Mouse (Mus musculus) liver, postnatal 0 days (tissue): ENCODE measurements around the gene Ppm1d. TPM values are rescaled to one million over a fixed set of nuclear protein-coding genes. Genes with fewer than 3 reads are reported as not detected.

ENCODE experiments used
- ATAC-seq: fragments of 200-750 bp; cut with Nextera tagmentation; 2 replicates; pipeline ENCODE4 v1.8.0; 2017; ENCODE audit warnings: mild to moderate bottlenecking, moderate library complexity
- DNase-seq: peaks from one replicate; pipeline ENCODE4 v3.0.0-alpha.2; 2016
- H3K27ac ChIP-seq: fragments of 300-500 bp; sonication (generic); 2 replicates; pipeline ENCODE4 v1.5.1; 2014; ENCODE audit warnings: antibody characterized with exemption, moderate library complexity, mild to moderate bottlenecking, low read depth
- H3K27me3 ChIP-seq: fragments of 300-500 bp; sonication (generic); 2 replicates; pipeline ENCODE4 v1.6.1; 2014; ENCODE audit warnings: low read length, control low read depth, mixed read lengths; ENCODE audit not compliant: insufficient read depth
- H3K36me3 ChIP-seq: fragments of 300-500 bp; sonication (generic); replicated peaks from 2 replicates; pipeline ENCODE4 v1.6.1; 2014; ENCODE audit warnings: mild to moderate bottlenecking, control low read depth, low read length, moderate library complexity, mixed read lengths; ENCODE audit not compliant: insufficient read depth
- H3K4me1 ChIP-seq: fragments of 300-500 bp; sonication (generic); 2 replicates; pipeline ENCODE4 v1.6.1; 2014; ENCODE audit warnings: antibody characterized with exemption, mild to moderate bottlenecking, control low read depth; ENCODE audit not compliant: insufficient read depth
- H3K4me2 ChIP-seq: fragments of 300-500 bp; sonication (generic); 2 replicates; pipeline ENCODE4 v1.6.1; 2014; ENCODE audit warnings: low read depth, mild to moderate bottlenecking, low read length, moderate library complexity, mixed read lengths
- H3K4me3 ChIP-seq: fragments of 300-500 bp; sonication (generic); 2 replicates; pipeline ENCODE4 v1.5.1; 2014; ENCODE audit warnings: low read depth, low read length
- H3K9ac ChIP-seq: fragments of 300-500 bp; sonication (generic); replicated peaks from 2 replicates; pipeline ENCODE4 v1.6.1; 2014; ENCODE audit warnings: mild to moderate bottlenecking, moderate library complexity
- H3K9me3 ChIP-seq: fragments of 300-500 bp; sonication (generic); 2 replicates; pipeline ENCODE4 v1.6.1; 2016; ENCODE audit warnings: mild to moderate bottlenecking, control low read depth, low read length, mixed read lengths
- CTCF ChIP-seq: sonication (generic); IDR thresholded peaks from 2 replicates; pipeline ENCODE4 v1.5.1; 2016; ENCODE audit warnings: antibody characterized with exemption, low read depth
- EP300 ChIP-seq: IDR thresholded peaks from 2 replicates; pipeline ENCODE4 v1.6.1; 2016; ENCODE audit warnings: antibody characterized with exemption, low read depth, mild to moderate bottlenecking
- WGBS: fragments of 180-500 bp; shearing (Covaris S2); extraction: QIAGEN DNeasy Blood & Tissue Kit; methylation state at CpG from one replicate; pipeline ENCODE4 v1.1.7; 2014; ENCODE audit not compliant: insufficient replicate concordance; 5-methylcytosine and 5-hydroxymethylcytosine counted together
- polyA plus RNA-seq: library from polyadenylated mRNA; unstranded; fragments of >200 nt; fragmentation: Nextera tagmentation; extraction: Ambion mirVana; gene quantifications from 2 replicates; pipeline ENCODE4 v1.2.1, GENCODE M21; 2015

Gene Ppm1d
- polyA plus RNA-seq, 1 experiment from 2014 or later: 9.5 TPM

GRCm38 (mm10) chr11:85367823-85368222 lies 56.8 kb downstream of the Ppm1d start:
- Histone ChIP-seq H3K9ac (no peak overlapping the region), H3K27ac (no peak overlapping the region), H3K36me3 (peaks cover 35% of the 10 kb centered on the region), H3K9me3 (no peaks in the 10 kb centered on the region), H3K4me2 (no peak overlapping the region), H3K4me3 (no peak overlapping the region), H3K4me1 (no peaks in the 10 kb centered on the region), H3K27me3 (no peaks in the 10 kb centered on the region)
- ATAC-seq (no peak), DNase-seq (no peak)
- WGBS: 80% methylated on average over 3 of the region's 3 CpGs
- TF ChIP-seq EP300 (no peak), CTCF (no peak)

- WGBS: 82% methylated on average over 3 of the region's 3 CpGs
- no peak for TF ChIP-seq CTCF
- no peak for TF ChIP-seq EP300
- no peak overlapping the region for H3K4me2 ChIP-seq
- H3K36me3 ChIP-seq: no peaks in the 10 kb centered on the region
- no peak for DNase-seq
- no peak overlapping the region for H3K4me3 ChIP-seq
- H3K9ac ChIP-seq: no peak overlapping the region
- no peak overlapping the region for H3K27ac ChIP-seq
- no peaks in the 10 kb centered on the region for H3K4me1 ChIP-seq
- no peaks in the 10 kb centered on the region for H3K9me3 ChIP-seq
- H3K27me3 ChIP-seq: no peaks in the 10 kb centered on the region
- ATAC-seq: no peak
Observed at GRCm38 (mm10) chr11:85379091-85379490, 68.0 kb downstream of the Ppm1d start.

GRCm38 (mm10) chr11:85380046-85380445 lies 69.0 kb downstream of the Ppm1d start:
- H3K4me1 ChIP-seq: no peaks in the 10 kb centered on the region
- H3K27me3 ChIP-seq: no peaks in the 10 kb centered on the region
- H3K9me3 ChIP-seq: no peaks in the 10 kb centered on the region
- DNase-seq: no peak
- H3K9ac ChIP-seq: no peak overlapping the region
- no peak for ATAC-seq
- no peak overlapping the region for H3K27ac ChIP-seq
- TF ChIP-seq EP300 (no peak), CTCF (no peak)
- no peaks in the 10 kb centered on the region for H3K36me3 ChIP-seq
- H3K4me2 ChIP-seq: no peak overlapping the region
- no peak overlapping the region for H3K4me3 ChIP-seq
- 7% methylated on average over 1 of the region's 1 CpGs for WGBS

GRCm38 (mm10) chr11:85382055-85382454 lies 71.0 kb downstream of the Ppm1d start:
- Histone ChIP-seq H3K9ac (no peak overlapping the region), H3K27ac (no peak overlapping the region), H3K36me3 (no peaks in the 10 kb centered on the region), H3K27me3 (no peaks in the 10 kb centered on the region), H3K9me3 (no peaks in the 10 kb centered on the region), H3K4me1 (no peaks in the 10 kb centered on the region), H3K4me3 (no peak overlapping the region), H3K4me2 (no peak overlapping the region)
- peak; percentile 91 for TF ChIP-seq CTCF
- no peak for TF ChIP-seq EP300
- ATAC-seq: no peak
- peak; percentile 73 for DNase-seq
- WGBS: 23% methylated on average over 4 of the region's 4 CpGs

DNA sequence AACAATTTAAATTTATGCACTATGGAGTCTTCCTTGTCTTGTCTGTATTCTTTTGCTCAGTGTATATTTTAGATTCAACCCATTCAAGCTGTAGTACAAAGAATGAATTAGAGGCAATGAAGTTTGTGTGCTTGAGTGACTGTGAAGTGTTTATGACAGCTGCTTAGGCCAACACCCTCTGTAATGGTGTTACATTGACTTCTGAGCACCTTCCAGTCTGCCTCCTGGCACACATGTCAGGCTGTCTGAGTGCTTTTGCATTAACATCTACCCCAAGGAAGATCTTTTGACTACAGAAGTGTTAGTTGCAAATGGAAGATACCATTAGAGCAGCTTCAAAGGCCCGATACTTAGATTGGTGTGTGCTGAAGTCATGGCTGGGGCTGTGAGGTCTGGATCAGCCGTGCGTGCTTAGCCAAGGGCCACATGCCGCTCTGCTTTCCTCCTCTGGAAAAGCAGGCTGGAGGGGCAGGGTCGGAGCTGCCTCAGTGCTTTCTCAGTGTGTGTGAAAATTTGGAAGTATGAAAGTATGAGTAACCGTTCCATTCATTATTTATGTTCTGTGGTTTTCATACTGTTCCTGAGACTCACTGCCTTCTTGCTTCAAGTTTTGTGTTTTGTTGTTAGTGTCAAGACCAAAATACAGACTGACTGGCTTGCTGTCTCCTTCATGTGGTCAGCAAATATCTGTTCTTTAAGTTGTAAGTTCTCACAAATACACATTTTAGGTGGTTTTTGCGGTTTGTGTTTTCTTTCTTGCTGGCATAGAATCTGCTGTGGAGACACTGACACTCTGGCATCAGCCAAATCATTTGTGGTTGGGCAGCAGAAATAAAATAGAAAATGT lies 73.2 kb downstream of the Ppm1d start:
- H3K36me3 ChIP-seq: no peaks in the 10 kb centered on the region
- DNase-seq: no peak
- no peak for TF ChIP-seq EP300
- no peak for TF ChIP-seq CTCF

GRCm38 (mm10) chr11:85392179-85392863 lies 81.3 kb downstream of the Ppm1d start:
- no peak overlapping the region for H3K9ac ChIP-seq
- no peak overlapping the region for H3K4me2 ChIP-seq
- no peak overlapping the region for H3K27ac ChIP-seq
- H3K9me3 ChIP-seq: no peaks in the 10 kb centered on the region
- no peak overlapping the region for H3K4me3 ChIP-seq
- DNase-seq: no peak
- 84% methylated on average over 12 of the region's 12 CpGs for WGBS
- H3K27me3 ChIP-seq: no peaks in the 10 kb centered on the region
- H3K4me1 ChIP-seq: no peaks in the 10 kb centered on the region
- no peak for ATAC-seq
- H3K36me3 ChIP-seq: 0 out of 2 replicates have a peak, but pooled peaks cover 4% of the 10 kb centered on the region
- TF ChIP-seq CTCF (no peak), EP300 (no peak)

More for the DNA sequence above, 73.2 kb downstream of the Ppm1d start:
- Histone ChIP-seq H3K4me1 (no peaks in the 10 kb centered on the region), H3K4me3 (no peak overlapping the region), H3K27ac (no peak overlapping the region), H3K9me3 (no peaks in the 10 kb centered on the region), H3K9ac (no peak overlapping the region), H3K27me3 (no peaks in the 10 kb centered on the region), H3K4me2 (no peak overlapping the region)
- ATAC-seq: no peak
- 80% methylated on average over 7 of the region's 7 CpGs for WGBS
